Mouse (Mus musculus) testis, adult 2 months (tissue): ENCODE results near the gene Ugt1a8.
"Not testable (repeated sequence)": the region's sequence is repeated elsewhere in the genome, so short reads cannot be mapped to it uniquely, and the experiment has no call there.

Source experiments
- CTCF ChIP-seq: fragments of 200-500 bp; IDR thresholded peaks from 2 replicates; pipeline ENCODE4 v1.5.1; 2012; ENCODE audit warnings: low read depth, mild to moderate bottlenecking, inconsistent platforms, low read length, moderate library complexity; ENCODE audit not compliant: control insufficient read depth, insufficient read depth, insufficient replicate concordance
- POLR2A ChIP-seq: fragments of 200-500 bp; IDR thresholded peaks from 2 replicates; pipeline ENCODE4 v1.6.1; 2012; ENCODE audit warnings: low read depth, mild to moderate bottlenecking, inconsistent platforms, low read length, moderate library complexity; ENCODE audit not compliant: control insufficient read depth

GRCm38 (mm10) chr1:88044832-88045437, 42.7 kb upstream of the Ugt1a8 start:
- not testable (repeated sequence) for TF ChIP-seq CTCF, POLR2A
